Mouse (Mus musculus) hindbrain, embryonic 16.5 days (tissue): ENCODE data around the gene Rabgap1l. TPM values are rescaled to one million over a fixed set of nuclear protein-coding genes. Genes with fewer than 3 reads are reported as not detected.
A peak's percentile ranks its signal among the peaks of the same experiment; 100 is the strongest.

Experiments
- ATAC-seq: fragments of 200-750 bp; cut with Nextera tagmentation; 2 replicates; pipeline ENCODE4 v1.8.0; 2017; ENCODE audit warnings: moderate TSS enrichment, moderate library complexity
- H3K27ac ChIP-seq: fragments of 300-500 bp; sonication (generic); 2 replicates; pipeline ENCODE4 v1.5.1; 2014; ENCODE audit warnings: low read depth, mild to moderate bottlenecking, control low read depth, low read length, moderate library complexity
- H3K27me3 ChIP-seq: fragments of 300-500 bp; sonication (generic); replicated peaks from 2 replicates; pipeline ENCODE4 v1.6.1; 2014; ENCODE audit warnings: low read length; ENCODE audit not compliant: control insufficient read depth, insufficient read depth
- H3K36me3 ChIP-seq: fragments of 300-500 bp; sonication (generic); 2 replicates; pipeline ENCODE4 v1.6.1; 2014; ENCODE audit warnings: mild to moderate bottlenecking, low read length, moderate library complexity, mixed read lengths; ENCODE audit not compliant: control insufficient read depth, insufficient read depth
- H3K4me1 ChIP-seq: fragments of 300-500 bp; sonication (generic); 2 replicates; pipeline ENCODE4 v1.6.1; 2014; ENCODE audit warnings: low read depth, low read length; ENCODE audit not compliant: control insufficient read depth, insufficient read depth
- H3K4me2 ChIP-seq: fragments of 300-500 bp; sonication (generic); 2 replicates; pipeline ENCODE4 v1.6.1; 2014; ENCODE audit warnings: mild to moderate bottlenecking, low read length, control low read depth, moderate library complexity
- H3K4me3 ChIP-seq: fragments of 300-500 bp; sonication (generic); 2 replicates; pipeline ENCODE4 v1.5.1; 2014; ENCODE audit warnings: mild to moderate bottlenecking, low read length, control low read depth, moderate library complexity
- H3K9ac ChIP-seq: fragments of 300-500 bp; sonication (generic); 2 replicates; pipeline ENCODE4 v1.6.1; 2014; ENCODE audit warnings: low read depth, mild to moderate bottlenecking, control low read depth, low read length, moderate library complexity
- H3K9me3 ChIP-seq: fragments of 300-500 bp; sonication (generic); 2 replicates; pipeline ENCODE4 v1.6.1; 2014; ENCODE audit warnings: mild to moderate bottlenecking, low read length, moderate library complexity; ENCODE audit not compliant: control insufficient read depth
- WGBS: fragments of 180-500 bp; shearing (Covaris S2); extraction: QIAGEN DNeasy Blood & Tissue Kit; methylation state at CpG from one replicate; pipeline ENCODE4 v1.1.7; 2014; 5-methylcytosine and 5-hydroxymethylcytosine counted together
- polyA plus RNA-seq: library from polyadenylated mRNA; unstranded; fragments of >200 nt; fragmentation: Nextera tagmentation; extraction: Ambion mirVana; gene quantifications from 2 replicates; pipeline ENCODE4 v1.2.1, GENCODE M21; 2015

Rabgap1l gene
- polyA plus RNA-seq = 30.0 and 32.7 TPM in 2 replicates

DNA sequence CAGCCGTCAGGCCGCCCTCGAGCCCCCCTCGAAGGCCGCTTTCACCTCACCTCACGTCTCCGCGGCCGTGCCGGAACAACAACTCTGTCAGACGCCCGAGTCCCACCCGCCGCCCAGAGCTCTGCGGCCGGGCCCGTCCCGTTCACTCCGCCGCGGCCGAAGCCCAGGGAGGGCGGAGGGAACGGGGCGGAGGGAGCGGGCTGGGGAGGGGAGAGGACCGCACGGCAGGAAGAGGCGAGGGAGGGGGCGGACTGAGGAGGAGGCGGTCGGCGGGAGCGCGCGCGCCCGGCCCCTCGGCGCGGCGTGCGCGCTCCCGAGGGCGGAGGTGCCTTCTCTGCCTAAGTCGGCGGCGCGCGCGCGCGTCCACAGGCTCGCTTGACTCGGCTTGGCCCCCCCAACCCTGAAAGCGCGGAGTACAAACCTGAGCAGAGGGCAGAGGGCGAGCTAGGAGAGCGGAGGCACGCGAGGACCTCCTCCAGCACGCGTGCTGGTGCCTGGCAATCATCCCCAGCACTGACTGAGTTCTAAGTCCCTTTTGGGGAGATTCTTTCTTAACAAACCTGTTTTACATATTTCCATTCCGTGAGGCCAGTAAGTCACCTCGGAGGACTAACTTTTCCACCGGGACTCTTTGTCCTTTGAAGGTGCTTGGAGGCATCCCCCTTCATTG, at the start of gene Rabgap1l:
TSS of gene Rabgap1l (minus strand) at position 526 of the 670 bp plus-strand sequence.
- no peaks in the 10 kb centered on the region for H3K36me3 ChIP-seq
- WGBS = under 1% methylated on average over 46 of the region's 67 CpGs
- H3K9me3 ChIP-seq = no peaks in the 10 kb centered on the region
- peak; percentile 97 for ATAC-seq
- peak within 1 kb of the TSS; percentile 82 for H3K9ac ChIP-seq
- peak within 1 kb of the TSS; percentile 71 for H3K4me2 ChIP-seq
- peaks cover 4% of the 10 kb centered on the region for H3K4me1 ChIP-seq
- H3K4me3 ChIP-seq = peak within 1 kb of the TSS; percentile 98
- peak within 1 kb of the TSS; percentile 48 for H3K27ac ChIP-seq
- no peaks in the 10 kb centered on the region for H3K27me3 ChIP-seq

DNA sequence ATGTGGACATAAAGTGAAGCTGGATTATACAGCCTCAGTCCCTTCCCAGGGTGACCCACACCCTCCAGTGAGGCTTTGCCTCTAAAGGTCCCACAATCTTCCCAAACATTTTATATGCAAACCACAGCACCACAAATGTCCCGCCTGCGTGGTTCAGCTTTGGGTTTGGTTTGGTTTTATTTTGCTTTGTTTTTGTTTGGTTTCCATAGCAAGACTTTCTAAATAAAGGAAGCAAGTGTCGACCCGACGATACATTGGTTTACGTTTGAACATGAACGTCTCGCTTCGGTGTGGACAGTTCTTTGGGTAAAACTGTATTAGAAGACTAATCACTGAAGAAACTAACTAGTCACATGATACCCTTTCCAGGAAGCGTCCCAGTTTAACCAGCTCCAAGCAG, 49.6 kb upstream of the Rabgap1l start:
- Histone ChIP-seq H3K9ac (no peak overlapping the region), H3K4me1 (no peaks in the 10 kb centered on the region), H3K4me3 (no peak overlapping the region), H3K9me3 (no peaks in the 10 kb centered on the region; the same call in 1 of the 2 replicates), H3K27ac (no peak overlapping the region), H3K4me2 (no peak overlapping the region), H3K36me3 (no peaks in the 10 kb centered on the region), H3K27me3 (no peaks in the 10 kb centered on the region)
- no peak for ATAC-seq
- 90% methylated on average over 10 of the region's 10 CpGs for WGBS

DNA sequence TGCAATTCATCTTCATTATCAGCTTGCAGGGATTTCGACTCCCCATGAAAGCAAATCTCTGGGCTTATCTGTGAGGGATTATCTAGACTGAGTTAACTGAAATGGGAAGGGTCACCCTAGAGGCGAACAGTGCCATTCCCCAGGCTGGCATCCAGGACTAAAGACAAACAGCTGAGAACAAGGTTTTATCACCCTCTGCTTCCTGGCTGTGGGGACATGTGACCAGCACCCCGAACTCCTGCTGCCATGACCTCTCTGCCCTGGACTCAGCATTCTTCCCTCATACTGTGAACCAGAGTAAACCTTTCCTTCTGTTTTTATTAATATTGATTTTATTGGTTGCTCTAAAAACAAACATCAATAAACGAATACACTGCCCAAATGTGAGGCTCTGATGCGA, 47.6 kb upstream of the Rabgap1l start:
- no peaks in the 10 kb centered on the region for H3K27me3 ChIP-seq
- no peaks in the 10 kb centered on the region for H3K4me1 ChIP-seq
- no peak overlapping the region for H3K4me3 ChIP-seq
- H3K9me3 ChIP-seq = no peaks in the 10 kb centered on the region; the same call in 1 of the 2 replicates
- no peaks in the 10 kb centered on the region for H3K36me3 ChIP-seq
- no peak overlapping the region for H3K4me2 ChIP-seq
- 85% methylated on average over 5 of the region's 5 CpGs for WGBS
- ATAC-seq = no peak
- H3K9ac ChIP-seq = no peak overlapping the region
- H3K27ac ChIP-seq = no peak overlapping the region

DNA sequence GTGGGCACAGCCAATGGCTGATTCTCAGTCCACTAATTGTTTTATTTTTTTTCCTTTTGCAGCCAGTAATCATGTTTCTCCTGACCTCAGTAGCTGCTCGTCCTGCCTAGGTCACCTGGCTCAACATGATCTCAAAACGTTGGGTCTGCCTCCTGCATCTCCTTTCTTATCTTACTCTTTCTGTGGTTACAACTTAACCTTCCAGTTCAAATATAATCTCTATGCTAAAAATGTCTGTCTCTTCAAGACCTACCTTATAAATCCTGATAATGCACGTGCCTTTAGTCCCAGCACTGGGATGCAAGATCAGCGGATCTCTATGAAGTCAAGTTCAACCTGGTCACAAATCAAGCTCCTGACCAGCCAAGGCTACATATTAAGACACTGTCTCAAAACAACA, 46.1 kb upstream of the Rabgap1l start:
- no peak for ATAC-seq
- Histone ChIP-seq H3K4me1 (no peaks in the 10 kb centered on the region), H3K27me3 (no peaks in the 10 kb centered on the region), H3K4me3 (no peak overlapping the region), H3K4me2 (no peak overlapping the region), H3K9me3 (no peaks in the 10 kb centered on the region; the same call in 1 of the 2 replicates), H3K27ac (no peak overlapping the region), H3K36me3 (no peaks in the 10 kb centered on the region), H3K9ac (no peak overlapping the region)
- 83% methylated on average over 4 of the region's 4 CpGs for WGBS

DNA sequence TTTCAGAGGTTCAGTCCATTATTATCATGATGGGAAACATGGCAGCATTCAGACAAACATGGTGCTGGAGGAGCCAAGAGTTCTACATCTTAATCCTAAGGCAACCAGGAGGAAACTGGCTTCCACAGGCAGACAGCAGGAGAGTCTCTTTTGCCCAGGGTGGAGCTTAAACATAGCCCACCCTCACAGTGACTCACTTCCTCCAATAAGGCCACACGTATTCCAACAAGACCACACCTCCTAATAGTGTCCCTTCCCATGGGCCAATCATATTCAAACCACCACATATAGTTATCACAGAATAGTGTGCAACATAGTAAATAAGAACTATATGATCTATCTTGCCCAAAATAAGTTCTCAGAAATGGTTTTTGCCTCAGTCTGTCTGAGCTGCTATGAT, 41.4 kb upstream of the Rabgap1l start:
- Histone ChIP-seq H3K36me3 (no peaks in the 10 kb centered on the region), H3K27ac (no peak overlapping the region), H3K4me3 (no peak overlapping the region), H3K9me3 (no peaks in the 10 kb centered on the region), H3K9ac (no peak overlapping the region), H3K27me3 (no peaks in the 10 kb centered on the region), H3K4me1 (no peaks in the 10 kb centered on the region), H3K4me2 (no peak overlapping the region)
- no peak for ATAC-seq
- 88% methylated on average over 1 of the region's 1 CpGs for WGBS

DNA sequence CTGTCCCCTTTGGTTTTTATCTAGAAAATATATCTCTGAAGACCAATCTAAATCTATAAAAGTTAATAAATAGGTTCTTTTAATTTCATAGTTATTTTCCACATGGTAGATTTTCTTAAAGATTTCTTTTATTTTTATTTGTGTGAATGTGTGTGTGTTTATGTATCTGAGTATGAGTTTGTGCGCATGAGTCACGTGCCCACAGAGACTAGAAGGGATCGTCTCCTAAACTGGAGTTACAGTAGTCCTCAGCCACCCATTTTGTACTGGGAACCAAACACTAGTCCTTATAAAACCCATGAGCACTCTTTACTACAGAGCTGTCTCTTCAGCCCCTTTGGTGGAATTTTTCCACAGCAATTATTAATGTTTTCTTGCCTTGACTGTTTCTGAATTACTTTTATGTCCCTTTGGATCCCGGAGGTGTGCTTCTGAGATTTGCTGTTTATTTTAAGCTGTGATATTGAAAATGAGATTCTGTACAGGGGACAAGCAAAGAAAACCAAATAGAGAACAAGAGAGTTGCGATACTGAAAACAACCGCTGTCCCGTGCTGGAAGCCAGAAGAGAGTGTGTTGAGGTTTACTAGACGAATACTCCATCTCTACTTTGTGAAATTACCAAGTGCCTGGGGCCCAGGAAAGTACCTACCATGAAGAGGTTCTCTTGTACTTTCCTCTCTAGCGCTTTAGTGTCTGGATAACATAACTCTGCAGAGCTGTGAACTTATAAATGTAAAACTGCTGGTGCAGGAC, 39.4 kb upstream of the Rabgap1l start:
- Histone ChIP-seq H3K4me1 (no peaks in the 10 kb centered on the region), H3K4me3 (no peak overlapping the region), H3K36me3 (no peaks in the 10 kb centered on the region), H3K27me3 (no peaks in the 10 kb centered on the region), H3K9me3 (no peaks in the 10 kb centered on the region), H3K9ac (no peak overlapping the region), H3K4me2 (no peak overlapping the region), H3K27ac (no peak overlapping the region)
- ATAC-seq = no peak
- WGBS = 90% methylated on average over 9 of the region's 9 CpGs

DNA sequence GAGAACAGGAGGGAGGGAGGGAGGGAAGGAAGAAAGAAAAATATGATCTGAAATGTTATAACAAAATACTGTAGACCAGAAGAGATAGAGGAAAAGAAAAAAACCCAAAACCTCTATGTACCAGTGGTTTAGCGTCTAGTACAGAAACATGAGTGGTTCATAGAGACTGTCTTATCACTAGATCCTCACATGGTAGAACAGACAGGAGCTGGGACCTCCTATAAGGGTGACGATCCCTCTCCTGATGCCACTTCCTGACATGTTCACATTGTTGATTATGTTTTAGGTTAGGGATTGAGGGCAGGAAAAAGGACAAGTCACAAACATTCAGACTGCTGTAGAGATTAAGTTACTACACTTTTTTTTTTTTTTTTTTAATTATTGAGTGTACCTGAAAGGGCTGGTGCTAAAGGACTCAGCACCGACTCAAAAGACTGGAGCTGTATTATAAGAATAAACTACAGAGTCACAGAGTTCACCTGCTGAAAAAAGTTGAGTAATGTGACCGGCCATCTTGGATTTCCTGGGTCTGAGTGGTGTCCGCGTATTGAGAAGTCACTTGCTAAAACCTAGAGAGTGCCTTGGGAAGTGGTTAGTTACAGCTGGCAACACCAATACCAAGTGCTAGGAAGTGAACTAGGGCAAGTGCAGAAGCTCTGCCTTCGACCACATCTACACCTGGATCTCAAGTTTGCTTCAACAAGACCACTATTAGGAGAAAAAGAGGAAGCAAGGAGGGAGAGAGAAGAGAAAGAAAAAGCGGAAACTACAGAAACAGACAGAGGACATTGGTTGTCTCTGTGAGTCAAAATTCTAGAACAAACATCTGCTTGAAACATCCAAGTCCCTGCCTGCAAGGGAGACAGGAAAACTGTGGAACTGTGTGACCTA, 37.8 kb upstream of the Rabgap1l start:
- no peaks in the 10 kb centered on the region for H3K27me3 ChIP-seq
- no peak overlapping the region for H3K27ac ChIP-seq
- WGBS = 93% methylated on average over 8 of the region's 8 CpGs
- H3K4me3 ChIP-seq = no peak overlapping the region
- no peak overlapping the region for H3K9ac ChIP-seq
- no peaks in the 10 kb centered on the region for H3K36me3 ChIP-seq
- no peaks in the 10 kb centered on the region for H3K4me1 ChIP-seq
- H3K4me2 ChIP-seq = no peak overlapping the region
- ATAC-seq = no peak
- no peaks in the 10 kb centered on the region for H3K9me3 ChIP-seq

DNA sequence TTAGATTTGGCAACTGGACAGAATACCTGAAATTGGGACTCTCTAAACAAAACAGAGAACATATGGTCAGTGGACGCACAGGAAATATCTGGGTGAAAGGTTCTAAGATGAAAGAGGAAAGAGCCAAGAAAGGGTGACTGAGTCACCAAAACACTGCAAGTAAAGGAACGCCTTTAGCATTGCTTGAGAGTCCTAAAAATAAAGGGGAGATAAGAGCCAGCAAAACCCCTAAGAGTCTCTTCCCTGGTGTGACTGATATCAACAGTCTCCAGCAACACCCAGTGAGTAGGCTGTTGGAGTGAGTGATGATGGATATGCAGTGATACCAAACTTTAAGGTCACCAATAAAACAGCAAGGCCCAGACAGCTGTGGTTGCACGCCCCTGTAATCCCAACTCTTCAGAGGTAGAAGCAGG, 32.4 kb upstream of the Rabgap1l start:
- Histone ChIP-seq H3K9ac (no peak overlapping the region), H3K9me3 (no peaks in the 10 kb centered on the region), H3K27ac (no peak overlapping the region), H3K4me1 (no peaks in the 10 kb centered on the region), H3K36me3 (no peaks in the 10 kb centered on the region), H3K4me2 (no peak overlapping the region), H3K4me3 (no peak overlapping the region), H3K27me3 (no peaks in the 10 kb centered on the region)
- 86% methylated on average over 3 of the region's 3 CpGs for WGBS
- ATAC-seq = no peak

DNA sequence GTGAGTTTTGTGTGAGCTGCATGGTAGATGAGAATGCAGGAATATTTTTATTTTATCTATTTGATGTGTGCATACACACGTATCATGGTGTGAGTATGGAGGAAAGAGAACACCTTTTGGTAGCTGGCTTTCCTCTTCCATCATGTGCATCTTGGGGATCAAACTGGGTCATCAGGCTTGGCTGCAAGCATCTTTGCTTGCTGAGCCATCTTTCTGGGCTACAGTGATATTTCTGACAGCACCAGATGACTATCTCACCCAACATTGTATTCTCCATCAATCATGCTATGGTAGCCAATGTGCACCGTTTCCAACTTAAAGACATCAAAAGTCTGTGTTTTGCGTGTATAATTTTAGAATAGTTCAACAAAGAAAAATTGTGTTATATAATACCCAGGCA, 30.6 kb upstream of the Rabgap1l start:
- no peak for ATAC-seq
- Histone ChIP-seq H3K27me3 (no peaks in the 10 kb centered on the region), H3K27ac (no peak overlapping the region), H3K9me3 (no peaks in the 10 kb centered on the region), H3K4me2 (no peak overlapping the region), H3K36me3 (no peaks in the 10 kb centered on the region), H3K4me3 (no peak overlapping the region), H3K4me1 (no peaks in the 10 kb centered on the region), H3K9ac (no peak overlapping the region)
- 86% methylated on average over 3 of the region's 3 CpGs for WGBS
